Mouse (Mus musculus): ENCODE results near the gene Mamld1. TPM values are rescaled to one million over a fixed set of nuclear protein-coding genes. Genes with fewer than 3 reads are reported as not detected.

Gene Mamld1
- polyA plus RNA-seq (2015; fragmentation: Illumina TruSeq; extraction: RNeasy Lipid Tissue Mini Kit (QIAGEN cat#74804); ENCODE audit: insufficient read depth, low replicate concordance), result 5.6 TPM

DNA sequence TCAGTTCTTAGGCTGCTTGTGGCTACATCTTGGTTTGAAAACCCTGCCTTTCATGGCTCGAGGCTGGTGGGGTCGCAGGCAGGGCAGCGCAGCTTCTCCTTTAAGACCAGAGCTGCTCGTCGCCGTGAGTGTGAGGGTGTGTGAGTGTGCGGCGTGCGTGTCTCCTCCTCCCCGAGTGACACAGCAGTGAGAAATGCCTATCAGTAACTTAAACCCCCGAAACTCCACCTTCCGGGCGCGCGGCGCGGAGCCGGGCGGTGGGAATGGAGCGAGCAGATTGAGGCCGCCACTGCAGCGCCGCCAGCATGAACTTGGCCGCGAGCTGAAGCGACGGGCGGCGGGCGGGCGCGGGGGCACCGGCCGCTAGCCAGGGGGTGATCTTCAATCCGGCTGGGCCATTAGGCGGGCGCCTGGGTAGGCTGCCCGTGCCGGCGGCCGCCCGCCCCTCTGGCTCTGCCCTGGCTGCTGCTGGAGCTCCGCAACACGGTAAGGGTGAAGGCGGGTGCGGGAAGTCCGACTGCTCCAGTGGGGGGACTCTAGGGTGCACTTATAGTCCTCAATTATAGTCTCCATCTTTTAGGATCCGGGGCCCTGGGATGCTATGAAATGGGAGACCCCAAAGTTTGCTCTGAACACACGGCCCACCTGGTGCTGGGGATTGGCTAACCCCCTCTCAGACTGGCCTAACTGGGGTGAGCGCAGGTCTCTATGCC, at the start of gene Mamld1:
Gene Mamld1 (plus strand): TSS at position 393 of the 713 bp plus-strand sequence.

Other genes with a start within 250 kb of the Mamld1 start
- gene Mtm1, start 160.5 kb downstream of the Mamld1 start, polyA plus RNA-seq (2015; fragmentation: Illumina TruSeq; extraction: RNeasy Lipid Tissue Mini Kit (QIAGEN cat#74804); ENCODE audit: insufficient read depth, low replicate concordance), result 18.1 TPM

Measured in spleen, adult 10 weeks (tissue).